ENCODE assay signal across 14 mouse cellular contexts in the genomic region with DNA sequence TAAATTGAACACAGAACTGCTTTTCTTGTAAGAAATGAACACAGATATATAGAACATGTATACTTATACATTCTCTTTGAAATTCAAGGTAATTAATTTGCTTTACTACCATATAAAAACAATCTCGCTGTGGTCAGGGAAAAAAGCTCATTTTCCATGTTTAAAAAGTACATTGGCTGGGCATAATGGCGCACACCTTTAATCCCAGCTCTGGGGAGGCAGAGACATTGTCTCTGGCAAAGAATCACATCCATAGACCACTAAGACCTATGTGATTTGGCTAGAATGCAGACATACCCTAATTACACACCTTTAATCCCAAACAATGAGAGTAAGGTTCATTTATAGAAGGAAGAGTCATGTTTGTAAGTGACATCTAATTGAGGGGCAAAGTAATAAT. TPM values are rescaled to one million over a fixed set of nuclear protein-coding genes. Genes with fewer than 3 reads are reported as not detected.
"Had no signal": no experiment of that assay in that cellular context is flagged by ENCODE, and none has a peak within 500 bp of the region (broad histone marks: within the 10 kb centered on the region; RNA-seq: fewer than 3 reads in every experiment).

No protein-coding gene starts in this region.

RNA-seq across cellular contexts. Expression of gene Gm17019, which starts 12.7 kb away (rescaled TPM):
- polyA plus RNA-seq: lung, embryonic 14.5 days; lung, embryonic 16.5 days; macrophage; midbrain, embryonic 11.5 days; midbrain, embryonic 13.5 days; midbrain, embryonic 15.5 days; midbrain, postnatal 0 days; neural tube, embryonic 13.5 days; neural tube, embryonic 15.5 days; small intestine, adult 2 months; stomach, embryonic 15.5 days; stomach, postnatal 0 days; thymus, adult 2 months; urinary bladder, adult 2 months had no signal

RNA-seq across cellular contexts. Expression of gene Gm10354, which starts 41.3 kb away (rescaled TPM):
- polyA plus RNA-seq: lung, embryonic 14.5 days; lung, embryonic 16.5 days; macrophage; midbrain, embryonic 11.5 days; midbrain, embryonic 13.5 days; midbrain, embryonic 15.5 days; midbrain, postnatal 0 days; neural tube, embryonic 13.5 days; neural tube, embryonic 15.5 days; small intestine, adult 2 months; stomach, embryonic 15.5 days; stomach, postnatal 0 days; thymus, adult 2 months; urinary bladder, adult 2 months had no signal
